Mouse (Mus musculus) embryonic facial prominence, embryonic 12.5 days (tissue): ENCODE measurements around the gene Ercc8. TPM values are rescaled to one million over a fixed set of nuclear protein-coding genes. Genes with fewer than 3 reads are reported as not detected.

ENCODE experiments used
- ATAC-seq: fragments of 200-750 bp; cut with Nextera tagmentation; 2 replicates; pipeline ENCODE4 v1.8.0; 2017; ENCODE audit not compliant: insufficient number of reproducible peaks, insufficient read depth, low FRiP score, low TSS enrichment
- H3K27ac ChIP-seq: fragments of 300-500 bp; sonication (generic); 2 replicates; pipeline ENCODE4 v1.5.1; 2016; ENCODE audit warnings: mild to moderate bottlenecking
- H3K27me3 ChIP-seq: fragments of 300-500 bp; sonication (generic); 2 replicates; pipeline ENCODE4 v1.6.1; 2016; ENCODE audit warnings: mild to moderate bottlenecking, moderate library complexity
- H3K36me3 ChIP-seq: fragments of 300-500 bp; sonication (generic); 2 replicates; pipeline ENCODE4 v1.6.1; 2016; ENCODE audit warnings: mild to moderate bottlenecking
- H3K4me1 ChIP-seq: fragments of 300-500 bp; sonication (generic); 2 replicates; pipeline ENCODE4 v1.6.1; 2016
- H3K4me2 ChIP-seq: fragments of 300-500 bp; sonication (generic); replicated peaks from 2 replicates; pipeline ENCODE4 v1.6.1; 2016; ENCODE audit warnings: mild to moderate bottlenecking, moderate library complexity
- H3K4me3 ChIP-seq: fragments of 300-500 bp; sonication (generic); 2 replicates; pipeline ENCODE4 v1.5.1; 2016; ENCODE audit warnings: mild to moderate bottlenecking
- H3K9ac ChIP-seq: fragments of 300-500 bp; sonication (generic); 2 replicates; pipeline ENCODE4 v1.6.1; 2016; ENCODE audit warnings: mild to moderate bottlenecking, moderate library complexity
- H3K9me3 ChIP-seq: fragments of 300-500 bp; sonication (generic); 2 replicates; pipeline ENCODE4 v1.6.1; 2016; ENCODE audit warnings: mild to moderate bottlenecking, moderate library complexity
- WGBS: fragments of 180-500 bp; shearing (Covaris S2); methylation state at CpG from one replicate; pipeline ENCODE4 v1.1.7; 2016; 5-methylcytosine and 5-hydroxymethylcytosine counted together
- polyA plus RNA-seq: library from polyadenylated mRNA; unstranded; fragments of >200 nt; fragmentation: Nextera tagmentation; extraction: Ambion mirVana; gene quantifications from 2 replicates; pipeline ENCODE4 v1.2.1, GENCODE M21; 2016

Ercc8 gene
- polyA plus RNA-seq, 1 experiment from 2014 or later, result 24.2 TPM

DNA sequence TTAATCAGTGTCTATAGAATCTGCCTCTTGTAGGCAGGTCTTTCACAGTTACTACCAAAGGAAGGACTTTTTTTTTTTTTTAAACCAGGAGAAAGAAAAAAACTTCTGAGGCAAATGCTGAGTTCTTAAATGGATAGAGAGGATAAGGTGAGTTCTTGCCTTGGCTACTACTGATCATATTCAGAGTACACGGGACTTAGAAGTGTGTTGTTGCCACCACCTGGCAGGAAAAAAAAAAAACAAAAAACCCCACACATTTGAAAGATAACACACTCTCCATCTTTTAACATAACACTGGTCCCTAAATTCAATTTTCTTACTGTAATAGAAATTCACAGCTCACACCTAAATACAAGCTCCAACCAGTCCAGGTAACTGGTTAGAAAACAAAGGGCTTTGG lies 30.6 kb upstream of the Ercc8 start:
- Histone ChIP-seq H3K9me3 (no peaks in the 10 kb centered on the region), H3K27me3 (no peaks in the 10 kb centered on the region), H3K36me3 (no peaks in the 10 kb centered on the region), H3K9ac (no peak overlapping the region), H3K4me1 (peaks cover 11% of the 10 kb centered on the region), H3K4me3 (no peak overlapping the region), H3K27ac (no peak overlapping the region), H3K4me2 (no peak overlapping the region)
- no peak for ATAC-seq
- 47% methylated on average over 1 of the region's 1 CpGs for WGBS

DNA sequence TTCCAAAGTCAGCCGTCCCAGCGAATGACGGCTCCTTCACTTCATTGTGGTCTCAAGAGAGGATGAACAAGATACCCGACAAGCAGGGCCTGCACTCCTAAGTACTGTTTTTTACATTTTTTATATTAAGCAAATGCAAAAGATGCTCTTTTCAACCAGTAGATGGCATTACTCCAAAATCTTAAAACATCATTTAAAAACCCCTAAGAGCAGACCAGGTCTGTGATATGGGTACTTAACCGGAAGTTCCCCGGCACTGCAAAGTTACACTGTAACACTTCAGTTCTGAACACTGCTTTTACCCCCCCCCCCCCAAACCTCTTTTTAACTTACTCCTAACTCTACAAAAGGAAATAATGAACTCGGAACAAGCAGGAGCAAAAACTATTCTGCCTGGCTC lies 29.5 kb upstream of the Ercc8 start:
- 64% methylated on average over 7 of the region's 7 CpGs for WGBS
- no peak for ATAC-seq
- no peak overlapping the region for H3K9ac ChIP-seq
- H3K27me3 ChIP-seq, result no peaks in the 10 kb centered on the region
- no peak overlapping the region for H3K4me3 ChIP-seq
- no peak overlapping the region for H3K27ac ChIP-seq
- H3K4me2 ChIP-seq, result no peak overlapping the region
- no peaks in the 10 kb centered on the region for H3K9me3 ChIP-seq
- no peaks in the 10 kb centered on the region for H3K36me3 ChIP-seq
- peaks cover 8% of the 10 kb centered on the region for H3K4me1 ChIP-seq

DNA sequence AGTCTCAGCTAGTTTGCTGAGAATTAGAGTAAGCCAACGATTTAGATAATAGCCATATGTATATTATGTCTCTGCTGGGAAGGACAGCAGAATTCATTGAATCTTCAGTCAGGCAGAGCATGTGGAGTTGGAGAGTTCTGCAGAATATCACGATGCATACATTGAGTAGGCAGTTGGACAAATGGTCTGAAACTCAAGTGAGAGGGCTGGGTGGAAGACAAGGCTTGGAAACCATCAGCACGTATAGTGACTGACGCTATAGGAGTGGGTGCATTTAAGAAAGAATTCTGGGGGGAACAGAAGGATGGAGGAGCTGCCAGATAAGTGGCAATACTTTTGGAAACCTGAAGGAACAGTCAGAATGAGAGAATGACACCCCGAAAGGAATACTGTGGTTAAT lies 27.8 kb upstream of the Ercc8 start:
- H3K9me3 ChIP-seq, result no peaks in the 10 kb centered on the region
- ATAC-seq, result no peak
- H3K4me2 ChIP-seq, result no peak overlapping the region
- H3K27ac ChIP-seq, result no peak overlapping the region
- WGBS, result 94% methylated on average over 5 of the region's 5 CpGs
- no peaks in the 10 kb centered on the region for H3K36me3 ChIP-seq
- H3K4me1 ChIP-seq, result peaks cover 8% of the 10 kb centered on the region
- H3K9ac ChIP-seq, result no peak overlapping the region
- no peaks in the 10 kb centered on the region for H3K27me3 ChIP-seq
- no peak overlapping the region for H3K4me3 ChIP-seq

DNA sequence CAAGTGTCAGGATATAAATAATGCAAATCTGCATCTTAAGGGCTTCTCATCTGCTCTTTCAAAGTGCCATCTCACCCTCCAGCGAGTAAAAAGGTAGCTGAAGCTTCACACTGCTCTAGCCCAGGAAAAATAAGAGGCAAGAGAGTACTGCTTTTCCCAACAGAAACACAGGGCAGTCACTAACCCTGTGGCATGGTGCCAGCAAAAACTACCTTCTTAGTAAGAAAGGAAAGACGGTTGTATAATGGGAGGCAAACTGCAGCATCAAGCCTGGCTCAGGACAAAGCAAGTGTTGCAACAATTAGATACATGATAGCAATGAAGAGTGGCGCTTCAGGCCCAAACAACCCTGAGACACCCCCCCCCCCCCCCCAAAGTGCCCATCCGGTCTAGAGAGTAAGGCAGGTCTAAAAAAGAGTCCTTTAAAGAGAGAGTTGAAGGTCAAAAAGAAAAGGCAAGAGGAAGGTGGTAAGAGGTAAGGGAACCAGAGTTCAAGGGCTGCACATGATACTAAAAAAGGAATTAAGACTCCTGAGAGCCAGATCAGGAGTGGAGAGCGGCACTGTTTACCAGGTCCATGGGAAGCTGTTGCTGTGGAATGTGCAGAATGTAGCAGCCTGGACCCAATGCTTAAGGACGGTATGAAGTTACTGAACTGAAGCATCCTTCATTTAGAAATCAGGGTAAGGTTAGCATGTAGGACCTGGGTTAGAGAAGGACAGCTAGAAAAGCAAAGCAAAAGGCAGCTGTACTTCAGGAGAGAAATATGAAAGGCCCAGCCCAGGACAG lies 26.3 kb upstream of the Ercc8 start:
- H3K27me3 ChIP-seq, result no peaks in the 10 kb centered on the region
- no peak overlapping the region for H3K27ac ChIP-seq
- no peak overlapping the region for H3K4me3 ChIP-seq
- H3K4me1 ChIP-seq, result peaks cover 8% of the 10 kb centered on the region
- no peaks in the 10 kb centered on the region for H3K36me3 ChIP-seq
- no peak overlapping the region for H3K9ac ChIP-seq
- no peak for ATAC-seq
- no peaks in the 10 kb centered on the region for H3K9me3 ChIP-seq
- whole genome bisulfite sequencing, result 65% methylated on average over 6 of the region's 6 CpGs
- H3K4me2 ChIP-seq, result no peak overlapping the region

DNA sequence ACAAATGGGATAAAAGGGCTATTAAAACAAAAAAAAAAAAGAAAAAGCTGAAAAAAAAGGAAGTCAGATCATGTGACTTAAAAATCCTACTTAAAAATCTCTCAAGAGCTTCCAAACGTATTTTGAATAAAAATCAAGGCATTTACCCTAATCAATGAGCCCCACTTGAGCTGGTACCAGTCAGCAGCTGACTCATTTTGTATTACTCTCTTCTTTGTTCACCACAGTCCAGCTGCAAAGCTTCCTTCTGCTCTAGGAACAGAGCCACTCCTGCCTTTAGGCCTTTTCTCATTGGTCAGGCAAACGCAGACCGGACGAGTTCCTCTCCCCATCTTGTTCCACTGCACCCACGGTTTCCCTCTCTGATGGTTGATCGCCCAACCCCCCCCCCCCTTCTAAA lies 22.9 kb upstream of the Ercc8 start:
- Histone ChIP-seq H3K4me1 (peaks cover 8% of the 10 kb centered on the region), H3K4me3 (no peak overlapping the region), H3K4me2 (no peak overlapping the region), H3K27me3 (no peaks in the 10 kb centered on the region), H3K27ac (no peak overlapping the region), H3K9me3 (no peaks in the 10 kb centered on the region), H3K36me3 (no peaks in the 10 kb centered on the region), H3K9ac (no peak overlapping the region)
- ATAC-seq, result no peak
- WGBS, result 81% methylated on average over 6 of the region's 6 CpGs

DNA sequence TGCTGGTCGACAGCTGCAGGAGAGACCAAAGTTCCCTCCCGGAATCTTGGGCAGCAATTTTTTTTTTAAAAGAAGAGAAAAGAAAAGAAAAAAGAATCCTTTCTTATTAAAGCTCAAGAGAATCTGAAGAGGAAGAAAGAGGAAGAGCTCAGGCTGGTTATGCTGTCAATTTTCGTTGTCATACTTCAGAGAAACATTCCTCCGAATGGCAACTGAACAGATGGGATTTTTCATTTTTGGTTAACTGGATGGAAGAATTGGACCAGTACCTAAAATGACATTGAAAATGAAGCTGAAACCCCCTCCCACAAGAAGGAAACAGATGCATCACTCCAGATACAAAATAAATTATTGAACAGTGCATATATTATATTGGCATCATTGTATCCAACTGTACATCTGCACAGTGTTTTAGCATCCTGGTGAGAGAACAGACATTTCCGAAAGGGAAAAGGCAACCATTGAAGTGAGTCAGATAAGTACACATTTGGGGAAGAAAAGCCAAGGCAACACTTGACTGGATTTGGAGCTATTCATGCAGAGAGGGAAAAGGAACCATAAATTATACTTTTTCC lies 20.0 kb upstream of the Ercc8 start:
- no peak for ATAC-seq
- Histone ChIP-seq H3K36me3 (no peaks in the 10 kb centered on the region), H3K4me1 (no peaks in the 10 kb centered on the region), H3K4me2 (no peak overlapping the region), H3K9me3 (no peaks in the 10 kb centered on the region), H3K27ac (no peak overlapping the region), H3K9ac (no peak overlapping the region), H3K4me3 (no peak overlapping the region), H3K27me3 (no peaks in the 10 kb centered on the region)
- WGBS, result 85% methylated on average over 5 of the region's 5 CpGs

DNA sequence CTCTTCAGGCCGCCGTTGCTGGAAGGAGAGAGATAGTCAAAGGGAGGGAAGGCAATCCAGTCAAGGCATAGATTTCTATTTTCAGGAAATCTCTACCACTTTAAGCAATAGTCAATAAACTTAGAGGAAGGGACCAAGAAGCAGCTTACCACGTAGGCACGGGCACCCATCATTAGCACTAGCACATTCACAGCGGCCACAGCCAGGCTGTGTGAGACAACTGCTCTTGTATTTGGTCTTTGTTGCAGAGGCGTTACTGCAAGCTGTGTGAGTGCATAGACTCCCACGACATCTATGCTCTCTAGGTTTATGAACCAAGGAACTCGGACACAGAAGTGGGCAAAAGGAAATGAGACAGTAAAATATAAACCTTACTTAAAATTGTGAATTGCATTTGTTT lies 14.4 kb upstream of the Ercc8 start:
- 96% methylated on average over 8 of the region's 8 CpGs for WGBS
- H3K27me3 ChIP-seq, result no peaks in the 10 kb centered on the region
- no peak overlapping the region for H3K4me2 ChIP-seq
- no peaks in the 10 kb centered on the region for H3K9me3 ChIP-seq
- H3K4me1 ChIP-seq, result no peaks in the 10 kb centered on the region
- no peak overlapping the region for H3K4me3 ChIP-seq
- H3K27ac ChIP-seq, result no peak overlapping the region
- H3K36me3 ChIP-seq, result no peaks in the 10 kb centered on the region
- no peak for ATAC-seq
- no peak overlapping the region for H3K9ac ChIP-seq

DNA sequence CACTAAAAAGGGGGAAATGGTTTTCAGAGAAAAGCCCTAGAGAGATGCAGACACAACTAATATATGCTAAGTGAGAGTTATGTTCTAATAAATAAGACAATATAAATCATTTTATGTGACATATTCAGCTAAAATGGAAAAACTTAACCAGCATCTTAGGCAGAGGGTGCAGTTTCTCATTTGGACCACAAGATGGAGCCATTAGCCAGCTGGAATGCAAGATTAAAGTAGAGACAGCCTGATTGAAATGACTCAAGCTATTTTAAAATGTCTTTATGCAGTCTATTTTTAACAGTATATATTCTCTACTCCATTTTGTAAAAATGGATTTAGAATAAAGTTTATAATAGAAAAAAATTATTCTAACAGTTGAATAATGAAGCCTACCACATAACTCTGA lies 6.7 kb upstream of the Ercc8 start:
- Histone ChIP-seq H3K4me1 (no peaks in the 10 kb centered on the region), H3K9me3 (no peaks in the 10 kb centered on the region), H3K27ac (no peak overlapping the region), H3K4me2 (no peak overlapping the region), H3K9ac (no peak overlapping the region), H3K27me3 (no peaks in the 10 kb centered on the region), H3K36me3 (no peaks in the 10 kb centered on the region), H3K4me3 (no peak overlapping the region)
- no peak for ATAC-seq

DNA sequence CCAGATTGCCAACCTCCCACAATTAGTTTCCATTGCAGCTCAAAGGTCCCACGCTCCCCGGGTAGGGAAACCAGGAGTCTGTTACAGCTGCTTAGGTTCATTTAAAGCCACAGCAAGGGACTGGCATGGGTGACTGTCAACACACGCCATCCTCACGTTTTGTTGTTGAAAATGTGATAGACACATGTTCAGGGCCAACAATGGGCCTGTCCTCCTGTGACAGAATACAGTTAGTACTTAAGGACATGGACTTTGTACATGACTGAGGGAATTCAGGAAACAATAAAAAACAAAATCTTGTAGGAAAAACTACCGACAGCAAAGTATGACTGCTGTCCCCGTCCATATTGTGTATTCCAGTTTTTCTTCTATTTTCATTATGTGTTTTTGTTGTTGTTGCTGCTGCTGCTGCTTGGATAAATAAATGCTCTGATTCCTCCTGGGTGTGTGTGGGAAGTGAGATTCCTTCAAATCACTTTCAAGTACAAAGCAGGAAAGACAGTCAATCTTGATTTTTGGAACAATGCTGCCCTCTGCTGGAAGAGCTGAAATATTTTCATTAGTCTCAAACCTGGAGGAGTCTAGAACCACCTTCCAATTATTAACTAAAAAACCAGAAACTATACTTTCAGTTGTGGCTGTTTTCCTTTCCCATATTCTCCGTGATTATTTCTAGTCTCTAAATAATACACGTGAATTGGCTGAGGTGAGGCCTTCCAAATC lies 5.7 kb upstream of the Ercc8 start:
- 71% methylated on average over 8 of the region's 8 CpGs for WGBS
- no peaks in the 10 kb centered on the region for H3K27me3 ChIP-seq
- ATAC-seq, result no peak

DNA sequence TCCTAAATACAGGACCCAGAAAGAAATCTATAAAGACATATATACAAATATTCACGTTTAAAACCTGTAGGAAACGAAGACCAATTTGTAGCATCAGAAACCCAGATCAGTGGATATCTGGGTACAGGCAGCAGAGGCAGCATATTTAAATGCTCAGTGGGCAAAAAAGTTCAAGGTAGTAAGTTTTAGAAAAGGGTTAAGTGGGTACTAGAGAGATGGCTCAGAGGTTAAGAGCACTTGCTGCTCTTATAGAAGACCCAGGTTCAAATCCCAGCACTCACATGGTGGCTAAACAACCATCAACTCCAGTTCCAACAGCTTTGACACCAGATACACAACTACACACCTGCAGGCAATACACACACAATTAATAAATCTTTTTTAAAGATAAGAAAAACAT lies 1.4 kb upstream of the Ercc8 start:
- ATAC-seq, result no peak
- no peak overlapping the region for H3K9ac ChIP-seq
- H3K27ac ChIP-seq, result no peak overlapping the region
- H3K27me3 ChIP-seq, result no peaks in the 10 kb centered on the region
- peak overlapping the region; percentile 88; the same call in 1 of the 2 replicates for H3K4me3 ChIP-seq
- H3K4me2 ChIP-seq, result peak overlapping the region; percentile 72; the same call in 1 of the 2 replicates
- no peaks in the 10 kb centered on the region for H3K9me3 ChIP-seq
- peaks cover 3% of the 10 kb centered on the region; the same call in 1 of the 2 replicates for H3K36me3 ChIP-seq
- H3K4me1 ChIP-seq, result peaks cover 9% of the 10 kb centered on the region
- 80% methylated on average over 2 of the region's 2 CpGs for WGBS

More for the DNA sequence above, 5.7 kb upstream of the Ercc8 start:
- no peak overlapping the region for H3K4me2 ChIP-seq
- peaks cover 4% of the 10 kb centered on the region; the same call in 1 of the 2 replicates for H3K4me1 ChIP-seq
- no peak overlapping the region for H3K27ac ChIP-seq
- no peak overlapping the region for H3K9ac ChIP-seq
- no peak overlapping the region for H3K4me3 ChIP-seq
- H3K36me3 ChIP-seq, result no peaks in the 10 kb centered on the region
- no peaks in the 10 kb centered on the region for H3K9me3 ChIP-seq

DNA sequence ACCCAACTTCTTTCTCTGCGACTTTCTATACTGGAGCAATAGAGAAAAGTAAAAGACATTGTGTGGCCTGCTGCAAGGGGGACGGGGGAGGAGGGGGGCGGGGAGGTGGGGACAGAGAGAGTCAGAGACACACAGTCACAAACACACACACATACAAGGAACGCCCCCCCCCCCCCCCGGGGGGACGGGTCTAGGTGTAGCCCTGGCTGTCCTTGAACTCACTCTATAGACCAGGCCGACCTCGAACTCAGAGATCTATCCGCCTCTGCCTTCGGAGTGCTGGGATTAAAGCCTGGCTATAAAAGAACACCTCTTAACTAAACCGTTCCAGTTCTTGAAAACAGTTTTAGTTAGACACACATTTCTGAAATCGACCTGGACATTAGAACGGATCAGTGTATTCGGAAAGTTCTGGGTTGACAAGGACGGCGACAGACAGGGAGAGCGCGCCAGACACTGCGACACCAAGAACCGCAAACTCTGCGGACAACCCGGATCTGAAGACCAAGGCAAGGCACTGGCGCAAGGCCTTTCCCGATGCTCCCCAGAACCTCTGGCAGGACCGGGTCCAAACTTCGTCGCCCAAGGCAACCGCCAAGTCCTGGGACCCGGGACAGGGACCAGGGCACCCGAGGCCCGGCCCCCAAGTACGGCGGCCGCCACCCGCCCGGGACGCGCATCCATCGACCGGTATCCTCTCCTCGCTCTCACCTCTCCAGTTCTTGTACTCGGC lies 633 bp upstream of the Ercc8 start:
- peak overlapping the region; percentile 72 for H3K4me2 ChIP-seq
- ATAC-seq, result peak; percentile 12; the same call in 1 of the 2 replicates
- H3K27ac ChIP-seq, result no peak overlapping the region
- H3K4me1 ChIP-seq, result peaks cover 9% of the 10 kb centered on the region
- no peaks in the 10 kb centered on the region for H3K9me3 ChIP-seq
- H3K36me3 ChIP-seq, result peaks cover 4% of the 10 kb centered on the region; the same call in 1 of the 2 replicates
- H3K4me3 ChIP-seq, result peak overlapping the region; percentile 88
- no peaks in the 10 kb centered on the region for H3K27me3 ChIP-seq
- WGBS, result 2% methylated on average over 37 of the region's 42 CpGs
- peak overlapping the region; percentile 58 for H3K9ac ChIP-seq
